Mouse (Mus musculus): ENCODE measurements at regions not wholly inside any gene's neighbourhood (a gene's known extent, or its start where the extent isn't known, plus 50 kb on each side); places are given as distances from the start of the nearest gene placed in this dataset.
"Not testable (repeated sequence)": the region's sequence is repeated elsewhere in the genome, so short reads cannot be mapped to it uniquely, and the experiment has no call there.

DNA sequence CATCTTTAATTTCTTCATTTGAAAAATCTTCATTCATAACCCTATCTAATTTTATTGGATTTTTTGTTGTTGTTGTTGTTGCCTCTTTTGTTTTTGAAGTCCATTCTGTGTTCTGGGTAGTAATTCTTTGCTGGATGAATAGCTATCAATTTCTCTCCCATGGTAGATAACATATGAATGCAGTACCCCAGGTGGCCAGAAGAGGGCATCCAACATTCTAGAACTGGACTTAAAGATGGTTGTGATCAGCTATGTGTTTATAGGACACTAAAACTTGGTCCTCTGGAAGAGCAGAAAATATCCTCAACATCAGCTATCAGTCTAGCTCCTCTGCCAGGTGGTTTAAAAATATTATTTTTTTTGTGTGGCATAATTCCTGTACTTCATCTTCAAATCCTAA lies 73.0 kb downstream of the Prl2c3 start:
- not testable (repeated sequence) for H3K27ac ChIP-seq; H3K27me3 ChIP-seq; H3K4me2 ChIP-seq; H3K4me1 ChIP-seq (replicated peaks); H3K4me3 ChIP-seq; H3K36me3 ChIP-seq; H3K9me3 ChIP-seq; H3K9ac ChIP-seq; ATAC-seq (ENCODE audit: low FRiP score)

DNA sequence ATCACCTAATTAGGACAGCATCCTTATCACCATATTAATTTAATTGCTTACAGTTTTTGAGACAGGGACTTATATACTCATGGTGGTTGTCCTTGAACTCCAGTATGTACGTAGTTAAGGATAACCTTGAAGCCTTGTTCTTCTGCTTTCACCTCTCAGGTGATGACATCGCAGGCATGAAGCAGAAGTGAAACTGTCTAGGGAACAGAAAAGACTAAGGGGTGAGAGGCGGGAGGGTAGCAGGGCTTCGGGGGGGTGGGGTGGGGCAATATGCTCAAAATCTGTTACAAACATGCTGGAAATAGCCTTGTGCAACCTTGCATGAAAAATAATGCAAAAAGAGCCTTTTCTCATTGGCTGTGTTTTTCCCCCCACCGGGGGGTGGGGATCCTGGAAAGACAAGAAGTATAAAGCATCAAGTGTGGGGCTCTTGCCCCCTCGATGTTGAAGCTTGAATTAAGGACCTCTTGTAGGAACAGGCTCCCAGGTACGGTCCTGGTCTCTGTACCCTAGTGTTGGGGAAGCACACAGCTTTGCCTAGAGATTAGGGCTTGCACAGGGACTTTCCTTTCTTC lies 81.8 kb downstream of the Prl2c3 start:
- not testable (repeated sequence) for H3K9me3 ChIP-seq; H3K36me3 ChIP-seq; H3K27ac ChIP-seq; H3K27me3 ChIP-seq; H3K4me3 ChIP-seq; H3K9ac ChIP-seq; H3K4me2 ChIP-seq; ATAC-seq (ENCODE audit: low FRiP score); H3K4me1 ChIP-seq (replicated peaks)
- WGBS, result 93% methylated on average over 7 of the region's 7 CpGs

GRCm38 (mm10) chr13:12711471-12712273 lies 88.2 kb downstream of the Prl2c3 start:
- H3K36me3 ChIP-seq, result no peaks in the 10 kb centered on the region
- 60% methylated on average over 7 of the region's 7 CpGs for WGBS

GRCm38 (mm10) chr13:12702804-12703612 lies 96.9 kb downstream of the Prl2c3 start:
- not testable (repeated sequence) for H3K4me3 ChIP-seq; H3K27ac ChIP-seq; H3K27me3 ChIP-seq; H3K9me3 ChIP-seq; H3K4me1 ChIP-seq (replicated peaks); H3K36me3 ChIP-seq; H3K9ac ChIP-seq
- H3K4me2 ChIP-seq, result 0 out of 2 replicates have a peak overlapping the region, but pooled peaks have one; percentile 10
- peak; percentile 38 for ATAC-seq (ENCODE audit: low FRiP score)
- 4% methylated on average over 17 of the region's 27 CpGs for WGBS

More at GRCm38 (mm10) chr13:12711471-12712273, 88.2 kb downstream of the Prl2c3 start:
- Histone ChIP-seq H3K9me3 (no peaks in the 10 kb centered on the region), H3K4me2 (no peak overlapping the region), H3K9ac (no peak overlapping the region), H3K4me3 (no peak overlapping the region), H3K27me3 (no peaks in the 10 kb centered on the region), H3K4me1 (replicated peaks) (no peaks in the 10 kb centered on the region), H3K27ac (no peak overlapping the region)
- no peak for ATAC-seq (ENCODE audit: low FRiP score)

DNA sequence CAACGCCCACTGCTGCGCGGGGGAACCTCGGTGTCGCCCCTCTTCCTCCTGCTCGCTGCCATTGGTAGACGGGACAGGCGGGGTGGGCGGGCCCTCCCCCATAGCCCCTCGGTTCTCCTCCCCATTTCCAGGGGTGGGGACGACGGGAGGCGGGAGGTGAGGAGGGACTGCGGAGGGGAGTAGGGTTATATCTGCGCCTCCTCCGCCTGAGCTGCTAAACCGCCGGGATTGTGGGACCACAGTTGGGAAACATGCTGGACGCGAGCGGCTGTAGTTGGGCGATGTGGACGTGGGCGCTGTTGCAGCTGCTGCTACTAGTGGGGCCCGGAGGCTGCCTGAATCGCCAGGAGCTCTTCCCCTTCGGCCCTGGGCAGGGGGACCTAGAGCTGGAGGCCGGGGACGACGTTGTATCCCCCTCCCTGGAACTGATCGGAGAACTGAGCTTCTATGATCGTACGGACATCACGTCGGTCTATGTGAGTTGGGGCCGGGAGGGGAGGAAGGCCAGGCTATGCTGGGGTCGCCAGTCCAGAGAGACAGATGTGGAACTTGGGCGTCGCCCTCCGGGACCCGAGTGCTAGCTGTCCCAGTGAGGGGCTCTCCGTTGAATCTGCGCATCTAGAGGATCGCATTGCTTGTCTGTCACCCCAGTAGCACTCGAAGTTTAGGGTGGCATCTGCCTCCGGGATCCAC lies 97.6 kb downstream of the Prl2c3 start:
- Histone ChIP-seq H3K4me3 (peak overlapping the region; percentile 26), H3K4me2 (peak overlapping the region; percentile 43)
- not testable (repeated sequence) for H3K36me3 ChIP-seq; H3K27ac ChIP-seq; H3K9ac ChIP-seq; H3K9me3 ChIP-seq; H3K4me1 ChIP-seq (replicated peaks); H3K27me3 ChIP-seq
- ATAC-seq (ENCODE audit: low FRiP score), result peak; percentile 65
- 2% methylated on average over 30 of the region's 46 CpGs for WGBS

DNA sequence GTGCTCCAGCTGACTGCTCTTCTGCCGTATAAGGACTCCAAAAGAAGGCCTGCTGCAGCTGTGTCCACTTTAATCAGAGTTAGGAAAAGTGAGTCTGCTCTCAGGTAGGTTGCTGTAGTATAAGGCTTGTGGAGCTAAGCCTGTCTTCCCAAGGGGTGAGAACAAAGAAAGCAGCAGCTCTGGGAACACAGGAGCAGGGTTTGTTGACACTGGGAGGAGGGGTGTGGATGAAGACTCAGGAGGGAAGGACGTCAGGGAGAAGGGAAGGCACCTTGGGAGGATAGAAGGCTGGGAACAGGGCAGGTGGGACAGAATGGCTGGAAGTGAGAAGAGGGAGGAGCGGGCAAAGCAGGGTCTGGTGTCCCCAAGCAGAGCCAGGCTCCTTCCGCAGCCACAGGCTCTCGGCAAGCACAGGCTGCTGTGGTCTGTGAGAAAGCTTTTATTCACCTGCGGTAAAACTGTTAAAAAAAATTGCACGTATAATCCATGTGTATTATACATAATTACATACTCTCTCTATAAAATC lies 106.2 kb downstream of the Prl2c3 start:
- not testable (repeated sequence) for H3K27ac ChIP-seq; H3K9ac ChIP-seq; H3K9me3 ChIP-seq; H3K4me2 ChIP-seq; H3K36me3 ChIP-seq; ATAC-seq (ENCODE audit: low FRiP score); H3K27me3 ChIP-seq; H3K4me3 ChIP-seq; H3K4me1 ChIP-seq (replicated peaks)
- 42% methylated on average over 6 of the region's 7 CpGs for WGBS

DNA sequence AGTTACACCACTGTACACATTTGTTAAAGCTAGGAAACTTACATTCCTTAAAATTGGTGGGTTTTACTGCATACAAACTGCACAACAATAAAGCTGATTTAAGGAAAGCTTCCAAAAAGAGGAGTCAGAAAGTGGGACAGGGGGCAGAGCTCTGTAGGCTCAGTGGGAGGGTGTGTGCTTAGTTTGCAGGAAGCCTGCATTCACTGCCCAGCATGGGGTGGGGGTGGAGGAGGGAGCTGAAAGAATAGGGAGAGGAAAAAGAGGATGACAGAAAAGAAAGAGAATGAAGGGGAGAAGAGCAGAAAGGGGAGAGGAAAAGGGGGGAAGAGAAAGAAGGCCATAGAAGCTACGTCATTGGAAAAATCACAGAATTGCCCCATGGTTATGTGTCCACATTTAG lies 111.1 kb downstream of the Prl2c3 start:
- not testable (repeated sequence) for H3K9ac ChIP-seq; H3K27me3 ChIP-seq; ATAC-seq (ENCODE audit: low FRiP score); H3K9me3 ChIP-seq; H3K4me3 ChIP-seq; H3K36me3 ChIP-seq; H3K27ac ChIP-seq; H3K4me1 ChIP-seq (replicated peaks); H3K4me2 ChIP-seq
- WGBS, result no CpG with 5 or more reads among the region's 1 CpGs

- H3K4me1 ChIP-seq (replicated peaks); H3K27me3 ChIP-seq; H3K4me2 ChIP-seq; H3K9me3 ChIP-seq; H3K4me3 ChIP-seq; H3K27ac ChIP-seq; H3K36me3 ChIP-seq; ATAC-seq (ENCODE audit: low FRiP score); H3K9ac ChIP-seq: not testable (repeated sequence)
- WGBS, result 70% methylated on average over 2 of the region's 5 CpGs
Measured at GRCm38 (mm10) chr13:12688149-12688548, 111.7 kb downstream of the Prl2c3 start.

DNA sequence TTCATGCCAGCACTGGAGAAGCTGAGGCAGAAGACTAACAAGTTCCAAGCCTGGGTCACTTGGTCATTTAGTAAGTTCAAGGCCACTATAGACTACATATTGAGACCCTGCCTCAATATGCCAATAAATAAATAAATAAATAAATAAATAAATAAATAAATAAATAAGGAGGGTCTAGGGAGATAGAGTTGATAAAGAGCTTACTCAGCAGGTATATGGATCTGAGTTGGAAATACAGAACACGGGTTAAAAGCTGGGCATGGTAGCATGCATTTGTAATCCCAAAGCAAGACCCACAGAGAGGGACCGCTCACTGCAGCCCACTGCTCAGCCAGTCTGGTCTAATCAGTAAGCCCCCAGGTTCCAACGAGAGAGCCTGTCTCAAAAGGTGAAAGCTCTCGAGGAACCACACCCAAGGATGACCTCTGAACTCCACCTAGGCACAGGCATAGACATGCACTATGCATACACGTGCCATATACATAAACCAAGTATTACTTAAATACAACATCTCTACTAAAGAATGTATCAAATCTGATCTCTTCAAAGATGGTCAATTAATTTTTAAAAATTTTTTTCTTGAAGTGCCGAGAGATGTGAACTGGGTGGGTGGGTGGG lies 115.4 kb downstream of the Ero1lb start:
- not testable (repeated sequence) for H3K36me3 ChIP-seq; H3K9me3 ChIP-seq; H3K27me3 ChIP-seq; H3K27ac ChIP-seq; H3K4me3 ChIP-seq; H3K4me2 ChIP-seq; H3K4me1 ChIP-seq (replicated peaks); H3K9ac ChIP-seq
- WGBS, result 81% methylated on average over 5 of the region's 6 CpGs
- peak; percentile 73 for ATAC-seq (ENCODE audit: low FRiP score)

- H3K4me1 ChIP-seq (replicated peaks); H3K27ac ChIP-seq; H3K27me3 ChIP-seq; H3K36me3 ChIP-seq; H3K9ac ChIP-seq; H3K4me3 ChIP-seq; H3K9me3 ChIP-seq: not testable (repeated sequence)
- H3K4me2 ChIP-seq, result peak overlapping the region; percentile 41
- WGBS, result 15% methylated on average over 19 of the region's 19 CpGs
- ATAC-seq (ENCODE audit: low FRiP score), result peak; percentile 71
Measured at GRCm38 (mm10) chr13:12680283-12680953, 114.7 kb downstream of the Ero1lb start.

DNA sequence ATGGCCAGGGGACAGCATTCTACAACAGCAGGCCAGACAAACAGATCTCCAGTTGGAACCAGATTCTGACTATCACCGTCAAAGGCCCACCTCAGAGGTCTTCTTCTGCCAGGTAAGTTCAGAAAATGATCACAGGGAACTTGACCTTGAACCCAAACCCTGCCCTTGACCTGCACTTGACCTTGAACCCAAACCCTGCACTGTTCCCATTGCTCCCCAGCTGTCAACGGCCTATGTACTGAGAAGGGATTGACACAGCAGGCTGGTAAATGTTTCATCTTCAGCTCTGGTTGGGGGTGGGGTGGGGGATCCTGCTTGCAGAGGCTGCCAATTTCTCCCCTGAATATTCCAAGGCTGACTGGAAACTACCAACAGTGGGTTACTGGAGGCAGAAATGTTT lies 111.7 kb downstream of the Ero1lb start:
- H3K9me3 ChIP-seq, result no peaks in the 10 kb centered on the region
- H3K27ac ChIP-seq, result no peak overlapping the region
- H3K4me2 ChIP-seq, result no peak overlapping the region
- no peak overlapping the region for H3K4me3 ChIP-seq
- WGBS, result 91% methylated on average over 2 of the region's 2 CpGs
- no peaks in the 10 kb centered on the region for H3K36me3 ChIP-seq
- ATAC-seq (ENCODE audit: low FRiP score), result no peak
- H3K9ac ChIP-seq, result no peak overlapping the region
- H3K4me1 ChIP-seq (replicated peaks), result 0 out of 2 replicates have a peak, but pooled peaks cover 4% of the 10 kb centered on the region
- H3K27me3 ChIP-seq, result no peaks in the 10 kb centered on the region

Data from hindbrain, embryonic 13.5 days (tissue).